Mouse (Mus musculus): Measurements from ENCODE around the gene Foxp4. TPM values are rescaled to one million over a fixed set of nuclear protein-coding genes. Genes with fewer than 3 reads are reported as not detected.

Foxp4 gene
- polyA plus RNA-seq, 1 experiment from 2014 or later: 49.9 TPM

DNA sequence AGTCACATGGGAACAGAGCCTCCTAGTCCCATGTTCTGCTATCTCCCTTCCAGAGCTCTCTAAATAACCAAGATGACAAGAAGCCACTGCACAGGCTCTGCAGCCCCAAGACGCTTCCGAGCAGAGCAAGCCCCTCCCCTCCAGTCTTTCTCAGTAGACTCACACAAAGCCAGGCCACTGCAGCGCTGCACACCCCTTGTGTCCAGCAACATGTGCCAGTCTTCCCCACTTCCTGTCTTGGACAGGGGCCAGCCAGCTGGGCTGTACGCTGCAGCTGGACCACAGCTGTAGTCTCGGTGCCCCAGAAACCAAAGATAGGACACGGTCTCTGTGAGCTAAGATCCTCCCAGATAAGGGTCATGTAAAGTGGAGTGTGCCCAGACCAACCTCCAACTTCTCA, 86.6 kb downstream of the Foxp4 start:
- no peak for ATAC-seq
- H3K27me3 ChIP-seq: peaks cover 13% of the 10 kb centered on the region
- no peak for DNase-seq (ENCODE audit: low read depth, low spot score)
- POLR2A ChIA-PET: no interaction called here
- CTCF ChIA-PET: interaction anchor here (1.2 to 1.9 kb wide), 3 partner anchors 13 to 22 kb away, joined by 3 to 4 read pairs (median 3); no protein-coding TSS in a partner anchor
- in situ Hi-C loops (cut with MboI; ENCODE audit: low pct_unique_long_range_greater_than_20kb): no loop called here
- TF ChIP-seq CTCF (IDR thresholded peaks at IDR 0.05): no peak

DNA sequence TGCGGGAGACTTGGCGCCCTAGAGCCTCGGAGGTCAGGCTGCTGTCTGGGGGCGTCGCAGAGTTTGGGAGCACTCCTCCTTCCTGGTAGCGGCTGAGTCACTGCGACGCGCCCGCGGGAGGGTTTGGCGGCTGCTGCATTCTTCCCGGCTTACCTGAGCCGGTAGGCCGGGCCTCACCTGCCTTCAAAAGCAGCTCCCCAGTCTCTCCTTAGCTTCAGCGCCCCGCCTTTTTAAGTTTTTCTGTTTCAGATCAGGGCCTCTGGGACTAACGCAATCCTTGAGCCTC, 90.0 kb downstream of the Foxp4 start, which contains the start of gene Mdfi:
TSS of gene Mdfi (minus strand) at position 210 of the 286 bp plus-strand sequence.
- POLR2A ChIA-PET: interaction anchor here (0.6 kb wide), 1 partner anchor 11 kb away, joined by 3 read pairs; no protein-coding TSS in a partner anchor
- no peak for TF ChIP-seq CTCF (IDR thresholded peaks at IDR 0.05)
- in situ Hi-C loops (cut with MboI; ENCODE audit: low pct_unique_long_range_greater_than_20kb): no loop called here
- H3K27me3 ChIP-seq: peaks cover 14% of the 10 kb centered on the region
- DNase-seq (ENCODE audit: low read depth, low spot score) (no peak), ATAC-seq (no peak)
- CTCF ChIA-PET: interaction anchor here (1.3 kb wide), 1 partner anchor 8 kb away, joined by 4 read pairs; no protein-coding TSS in a partner anchor

DNA sequence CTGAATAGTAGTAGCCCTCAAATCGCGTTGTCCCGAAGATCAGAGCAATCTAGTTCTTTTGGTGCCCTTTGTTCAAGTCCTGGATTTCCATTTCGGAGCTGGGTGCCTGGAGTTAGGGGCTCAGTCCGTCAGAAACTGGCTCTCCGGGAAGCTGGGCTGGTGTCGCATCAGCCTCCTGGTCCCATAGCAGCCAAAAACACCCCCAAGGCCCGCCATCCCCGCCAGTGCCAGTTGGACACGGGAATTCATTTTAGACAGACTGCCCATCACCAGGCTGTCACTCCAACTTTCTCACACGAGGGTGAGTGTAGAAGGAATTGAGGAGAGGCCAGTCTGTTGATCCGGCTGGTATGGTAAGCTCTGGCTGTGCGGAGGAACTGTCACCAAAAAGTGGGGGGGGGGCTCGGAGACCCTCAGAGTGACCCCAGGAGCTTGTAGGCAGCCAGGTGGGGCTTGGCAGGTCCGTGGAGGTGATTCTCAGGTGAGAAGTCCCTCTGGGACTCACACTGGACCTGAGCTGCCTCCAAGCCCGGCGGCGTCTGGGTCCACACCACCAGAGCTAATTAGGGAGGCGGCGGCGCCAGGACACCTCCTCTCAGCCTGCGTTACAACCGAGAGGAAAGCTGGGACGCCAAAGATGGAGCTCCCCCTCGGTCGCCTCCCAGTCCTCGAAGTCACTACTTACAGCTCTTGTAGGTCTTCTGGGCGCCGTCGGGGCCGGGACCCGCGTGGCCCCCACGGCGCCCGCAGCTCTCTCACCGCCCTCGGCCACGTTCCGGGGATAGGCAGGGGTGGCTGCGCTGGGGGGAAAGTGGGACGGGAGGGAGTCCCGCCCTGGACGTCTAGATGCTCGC, 90.6 kb downstream of the Foxp4 start:
- H3K27me3 ChIP-seq: peaks cover 14% of the 10 kb centered on the region
- POLR2A ChIA-PET: no interaction called here
- CTCF ChIA-PET: no interaction called here
- ATAC-seq: no peak
- TF ChIP-seq CTCF (IDR thresholded peaks at IDR 0.05): no peak
- in situ Hi-C loops (cut with MboI; ENCODE audit: low pct_unique_long_range_greater_than_20kb): no loop called here
- no peak for DNase-seq (ENCODE audit: low read depth, low spot score)

DNA sequence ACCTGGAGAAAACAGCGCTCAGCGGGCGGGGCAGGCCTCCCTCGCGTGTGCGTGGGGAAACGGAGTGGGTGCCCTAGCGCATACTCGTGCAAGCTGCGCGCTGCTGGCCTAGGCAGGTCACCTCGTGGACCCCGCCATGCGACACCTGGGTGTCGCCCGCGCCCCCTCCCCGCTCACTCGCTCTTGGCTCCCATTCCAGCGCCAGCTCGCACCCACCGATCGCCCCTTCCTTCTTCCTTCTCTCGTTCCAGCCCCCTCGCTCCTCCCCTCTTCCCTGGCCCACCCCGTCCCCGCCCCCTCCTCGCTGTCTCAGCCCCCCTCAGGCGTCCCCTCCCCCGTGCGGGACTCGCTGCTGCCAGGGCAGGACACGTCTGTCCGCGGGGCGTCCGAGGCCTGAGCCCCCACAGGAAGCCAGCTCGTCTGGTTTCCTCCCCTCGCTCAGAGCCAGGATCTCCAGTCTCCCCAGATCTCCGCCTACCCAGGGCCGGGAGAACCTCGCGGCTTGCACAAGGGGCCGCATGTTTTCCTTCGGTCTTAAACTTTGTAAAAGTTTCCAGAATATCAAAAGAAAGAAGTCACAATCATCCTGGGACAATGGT, 91.3 kb downstream of the Foxp4 start:
- DNase-seq (ENCODE audit: low read depth, low spot score) (no peak), ATAC-seq (no peak)
- POLR2A ChIA-PET: no interaction called here
- CTCF ChIA-PET: no interaction called here
- no peak for TF ChIP-seq CTCF (IDR thresholded peaks at IDR 0.05)
- peaks cover 14% of the 10 kb centered on the region for H3K27me3 ChIP-seq
- in situ Hi-C loops (cut with MboI; ENCODE audit: low pct_unique_long_range_greater_than_20kb): no loop called here

- no peak for TF ChIP-seq CTCF (IDR thresholded peaks at IDR 0.05)
- POLR2A ChIA-PET: no interaction called here
- ATAC-seq (no peak), DNase-seq (ENCODE audit: low read depth, low spot score) (no peak)
- in situ Hi-C loops (cut with MboI; ENCODE audit: low pct_unique_long_range_greater_than_20kb): no loop called here
- CTCF ChIA-PET: interaction anchor here (1.0 kb wide), 1 partner anchor 27 kb away, joined by 3 read pairs; no protein-coding TSS in a partner anchor
- H3K27me3 ChIP-seq: peaks cover 14% of the 10 kb centered on the region
These were observed 91.9 kb downstream of the Foxp4 start for GRCm38 (mm10) chr17:47832501-47833028.

DNA sequence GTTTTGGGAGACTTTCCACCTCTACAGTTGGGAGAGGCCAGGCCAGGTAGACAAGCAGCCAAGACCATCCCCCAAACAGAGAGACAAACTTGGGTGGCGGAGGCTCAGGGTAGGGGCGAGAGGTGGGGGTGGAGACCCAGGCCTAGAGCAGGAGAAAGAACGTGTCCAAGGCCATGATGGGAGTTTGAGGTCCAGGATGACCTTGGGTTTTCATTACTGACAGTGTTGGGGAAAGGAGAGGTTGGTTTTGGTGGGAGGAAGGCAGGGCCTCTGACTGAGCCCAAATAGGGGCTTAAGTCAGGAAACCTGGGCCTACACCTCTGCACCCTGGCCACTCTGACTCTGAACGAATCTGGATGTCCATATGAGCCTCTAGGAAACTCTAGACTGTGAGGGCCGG, 92.7 kb downstream of the Foxp4 start:
- in situ Hi-C loops (cut with MboI; ENCODE audit: low pct_unique_long_range_greater_than_20kb): no loop called here
- no peak for TF ChIP-seq CTCF (IDR thresholded peaks at IDR 0.05)
- POLR2A ChIA-PET: no interaction called here
- CTCF ChIA-PET: interaction anchor here (1.0 kb wide), 1 partner anchor 27 kb away, joined by 3 read pairs; no protein-coding TSS in a partner anchor
- no peak for DNase-seq (ENCODE audit: low read depth, low spot score)
- ATAC-seq: no peak
- peaks cover 14% of the 10 kb centered on the region for H3K27me3 ChIP-seq

DNA sequence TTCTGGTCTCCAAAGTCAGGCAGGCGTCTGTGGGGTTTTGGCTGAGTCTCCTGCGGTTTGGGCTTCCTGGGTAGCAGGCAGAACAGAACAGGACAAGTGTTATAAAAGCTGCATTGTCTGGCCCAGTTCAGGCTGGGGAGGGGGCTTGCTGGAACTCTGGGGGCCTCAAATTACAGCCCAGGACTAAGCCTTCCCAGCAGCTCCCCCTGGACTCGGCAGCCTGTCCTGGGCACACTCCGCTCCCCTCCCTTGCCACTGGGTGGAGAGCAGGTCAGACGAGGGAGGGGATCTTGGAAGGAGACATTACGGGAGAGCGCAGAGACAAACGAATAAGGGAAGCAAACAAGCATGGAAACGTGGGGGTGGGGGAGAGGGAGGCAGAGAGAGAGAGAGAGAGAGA, 93.3 kb downstream of the Foxp4 start:
- CTCF ChIA-PET: no interaction called here
- TF ChIP-seq CTCF (IDR thresholded peaks at IDR 0.05): no peak
- DNase-seq (ENCODE audit: low read depth, low spot score) (no peak), ATAC-seq (no peak)
- H3K27me3 ChIP-seq: peaks cover 14% of the 10 kb centered on the region
- POLR2A ChIA-PET: no interaction called here
- in situ Hi-C loops (cut with MboI; ENCODE audit: low pct_unique_long_range_greater_than_20kb): no loop called here

DNA sequence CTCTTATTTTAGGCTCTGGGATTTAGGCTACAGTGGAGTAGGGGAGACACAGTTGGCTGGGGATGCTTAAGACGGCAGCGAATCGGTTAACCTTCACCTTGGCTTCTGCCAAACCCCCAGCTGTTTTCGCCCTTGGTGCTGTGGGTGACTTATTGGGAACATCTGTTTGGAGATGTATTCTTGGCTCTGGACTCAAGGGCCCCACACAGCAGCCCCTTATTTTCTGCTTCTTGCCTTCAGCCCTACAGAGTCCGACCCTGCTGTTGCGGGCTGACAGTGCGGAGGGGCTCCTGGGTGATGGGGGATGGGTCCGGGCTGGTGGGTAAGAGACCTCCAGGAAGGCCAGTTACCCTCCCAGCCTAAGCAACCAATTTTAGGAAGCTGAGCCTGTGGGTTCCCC, 103.1 kb downstream of the Foxp4 start:
- ATAC-seq: no peak
- DNase-seq (ENCODE audit: low read depth, low spot score): no peak
- ChIA-PET POLR2A (no interaction called here), CTCF (interaction anchor here (1.5 to 1.6 kb wide), 2 partner anchors 15 to 16 kb away, joined by 4 read pairs; no protein-coding TSS in a partner anchor)
- no peak for TF ChIP-seq CTCF (IDR thresholded peaks at IDR 0.05)
- H3K27me3 ChIP-seq: no peaks in the 10 kb centered on the region
- in situ Hi-C loops (cut with MboI; ENCODE audit: low pct_unique_long_range_greater_than_20kb): no loop called here

- ATAC-seq (no peak), DNase-seq (ENCODE audit: low read depth, low spot score) (no peak)
- ChIA-PET POLR2A (no interaction called here), CTCF (no interaction called here)
- in situ Hi-C loops (cut with MboI; ENCODE audit: low pct_unique_long_range_greater_than_20kb): no loop called here
- no peak for TF ChIP-seq CTCF (IDR thresholded peaks at IDR 0.05)
- no peaks in the 10 kb centered on the region for H3K27me3 ChIP-seq
These were observed 106.3 kb downstream of the Foxp4 start for GRCm38 (mm10) chr17:47818038-47818725.

Other genes with a start within 250 kb of the Foxp4 start
- 167 TPM for gene Tomm6, start 236.3 kb downstream of the Foxp4 start, polyA plus RNA-seq (2021)
- 8.2 TPM for gene Frs3, start 235.6 kb downstream of the Foxp4 start, polyA plus RNA-seq (2021)
- gene Gm21981, start 230.2 kb downstream of the Foxp4 start, polyA plus RNA-seq (2021): 1.0 TPM
- gene Prickle4, start 229.9 kb downstream of the Foxp4 start, polyA plus RNA-seq (2021): 5.5 TPM
- not detected for gene Pgc, start 197.8 kb downstream of the Foxp4 start, polyA plus RNA-seq (2021)
- gene Tfeb, start 187.6 kb downstream of the Foxp4 start, polyA plus RNA-seq (2021): 48.3 TPM
- not detected for gene Mdfi, start 90.0 kb downstream of the Foxp4 start, polyA plus RNA-seq (2021)
- gene 1700122O11Rik, start 113.6 kb upstream of the Foxp4 start, polyA plus RNA-seq (2021): not detected
- gene 1700067P10Rik, start 164.7 kb upstream of the Foxp4 start, polyA plus RNA-seq (2021): not detected
- gene 9830107B12Rik, start 221.6 kb upstream of the Foxp4 start, polyA plus RNA-seq (2021): not detected
- gene A530064D06Rik, start 242.6 kb upstream of the Foxp4 start, polyA plus RNA-seq (2021): 0.09 TPM